Mouse (Mus musculus) heart, embryonic 16.5 days (tissue): ENCODE data around the gene Sh3bgr. TPM values are rescaled to one million over a fixed set of nuclear protein-coding genes. Genes with fewer than 3 reads are reported as not detected.
A peak's percentile ranks its signal among the peaks of the same experiment; 100 is the strongest.

ENCODE experiments used
- ATAC-seq: fragments of 200-750 bp; cut with Nextera tagmentation; replicated peaks from 2 replicates; pipeline ENCODE4 v1.8.0; 2017; ENCODE audit warnings: moderate number of reproducible peaks; ENCODE audit not compliant: insufficient read depth, low FRiP score; ENCODE audit errors: extremely low read depth
- H3K27ac ChIP-seq: fragments of 300-500 bp; sonication (generic); 2 replicates; pipeline ENCODE4 v1.5.1; 2014; ENCODE audit warnings: mild to moderate bottlenecking, low read length, control low read depth, moderate library complexity
- H3K27me3 ChIP-seq: fragments of 300-500 bp; sonication (generic); 2 replicates; pipeline ENCODE4 v1.6.1; 2014; ENCODE audit warnings: low read length, mixed read lengths; ENCODE audit not compliant: control insufficient read depth, insufficient read depth
- H3K36me3 ChIP-seq: fragments of 300-500 bp; sonication (generic); 2 replicates; pipeline ENCODE4 v1.6.1; 2014; ENCODE audit not compliant: control insufficient read depth, insufficient read depth
- H3K4me1 ChIP-seq: fragments of 300-500 bp; sonication (generic); 2 replicates; pipeline ENCODE4 v1.6.1; 2014; ENCODE audit warnings: low read length, mixed read lengths; ENCODE audit not compliant: control insufficient read depth, insufficient read depth
- H3K4me2 ChIP-seq: fragments of 300-500 bp; sonication (generic); 2 replicates; pipeline ENCODE4 v1.6.1; 2014; ENCODE audit warnings: low read depth, mild to moderate bottlenecking, control low read depth, low read length
- H3K4me3 ChIP-seq: fragments of 300-500 bp; sonication (generic); 2 replicates; pipeline ENCODE4 v1.5.1; 2014; ENCODE audit warnings: mild to moderate bottlenecking, control low read depth, low read length
- H3K9ac ChIP-seq: fragments of 300-500 bp; sonication (generic); 2 replicates; pipeline ENCODE4 v1.6.1; 2014; ENCODE audit warnings: low read length, control low read depth
- H3K9me3 ChIP-seq: fragments of 300-500 bp; sonication (generic); replicated peaks from 2 replicates; pipeline ENCODE4 v1.6.1; 2016; ENCODE audit warnings: low read length; ENCODE audit not compliant: control insufficient read depth
- WGBS: fragments of 180-500 bp; shearing (Covaris S2); extraction: QIAGEN DNeasy Blood & Tissue Kit; methylation state at CpG from one replicate; pipeline ENCODE4 v1.1.7; 2014; 5-methylcytosine and 5-hydroxymethylcytosine counted together
- polyA plus RNA-seq: library from polyadenylated mRNA; unstranded; fragments of >200 nt; fragmentation: Nextera tagmentation; extraction: Ambion mirVana; gene quantifications from 2 replicates; pipeline ENCODE4 v1.2.1, GENCODE M21; 2015

Gene Sh3bgr
- polyA plus RNA-seq, 1 experiment from 2014 or later = 531 TPM

- H3K9me3 ChIP-seq = peaks cover 4% of the 10 kb centered on the region
- H3K27ac ChIP-seq = no peak overlapping the region
- H3K9ac ChIP-seq = no peak overlapping the region
- peaks cover 4% of the 10 kb centered on the region; the same call in 1 of the 2 replicates for H3K27me3 ChIP-seq
- no peak; the same call in 1 of the 2 replicates for ATAC-seq
- H3K36me3 ChIP-seq = no peaks in the 10 kb centered on the region
- 51% methylated on average over 7 of the region's 7 CpGs for WGBS
- H3K4me3 ChIP-seq = no peak overlapping the region
- no peaks in the 10 kb centered on the region for H3K4me1 ChIP-seq
- no peak overlapping the region for H3K4me2 ChIP-seq
Observed at GRCm38 (mm10) chr16:96249635-96250034, 49.4 kb downstream of the Sh3bgr start.

DNA sequence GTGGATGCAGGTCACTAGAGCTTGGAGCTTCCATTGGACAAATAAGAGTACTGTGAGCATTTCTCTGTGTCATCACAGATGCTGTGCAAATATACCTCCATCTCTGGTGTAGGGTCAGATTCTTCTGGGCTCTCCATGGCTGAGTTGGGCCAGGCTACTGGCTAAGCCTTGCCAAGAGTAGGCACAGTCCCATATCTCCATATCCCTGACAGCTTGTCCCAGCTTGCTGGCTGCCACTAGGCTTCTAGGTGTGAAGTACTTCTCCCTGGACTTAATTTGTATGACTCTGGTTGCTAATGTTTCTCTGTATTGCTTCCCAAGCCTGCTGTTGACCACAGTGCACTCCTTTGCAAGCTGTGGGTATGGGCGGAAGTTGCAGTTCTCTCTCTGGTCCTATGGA, 51.9 kb downstream of the Sh3bgr start:
- peaks cover 8% of the 10 kb centered on the region for H3K9me3 ChIP-seq
- ATAC-seq = no peak
- no peak overlapping the region for H3K27ac ChIP-seq
- no peak overlapping the region for H3K4me3 ChIP-seq
- 77% methylated on average over 1 of the region's 1 CpGs for WGBS
- no peaks in the 10 kb centered on the region for H3K36me3 ChIP-seq
- H3K4me1 ChIP-seq = no peaks in the 10 kb centered on the region
- H3K4me2 ChIP-seq = no peak overlapping the region
- no peak overlapping the region for H3K9ac ChIP-seq
- H3K27me3 ChIP-seq = peaks cover 4% of the 10 kb centered on the region; the same call in 1 of the 2 replicates

- no peak overlapping the region for H3K27ac ChIP-seq
- H3K36me3 ChIP-seq = no peaks in the 10 kb centered on the region
- no peaks in the 10 kb centered on the region for H3K27me3 ChIP-seq
- H3K9ac ChIP-seq = no peak overlapping the region
- no peaks in the 10 kb centered on the region for H3K4me1 ChIP-seq
- no peak overlapping the region for H3K4me2 ChIP-seq
- no peak for ATAC-seq
- H3K4me3 ChIP-seq = no peak overlapping the region
- 85% methylated on average over 8 of the region's 8 CpGs for WGBS
- peaks cover 4% of the 10 kb centered on the region for H3K9me3 ChIP-seq
Observed at GRCm38 (mm10) chr16:96258429-96258828, 58.2 kb downstream of the Sh3bgr start.

GRCm38 (mm10) chr16:96271736-96272135, 71.5 kb downstream of the Sh3bgr start:
- WGBS = 69% methylated on average over 2 of the region's 2 CpGs
- H3K27me3 ChIP-seq = no peaks in the 10 kb centered on the region
- no peak overlapping the region for H3K9ac ChIP-seq
- H3K4me1 ChIP-seq = no peaks in the 10 kb centered on the region
- no peaks in the 10 kb centered on the region for H3K36me3 ChIP-seq
- H3K9me3 ChIP-seq = no peaks in the 10 kb centered on the region
- H3K27ac ChIP-seq = no peak overlapping the region
- no peak overlapping the region for H3K4me2 ChIP-seq
- no peak for ATAC-seq
- no peak overlapping the region for H3K4me3 ChIP-seq

GRCm38 (mm10) chr16:96272929-96273619, 72.8 kb downstream of the Sh3bgr start:
- Histone ChIP-seq H3K36me3 (no peaks in the 10 kb centered on the region), H3K4me1 (no peaks in the 10 kb centered on the region), H3K9ac (no peak overlapping the region), H3K4me2 (no peak overlapping the region), H3K27ac (peak overlapping the region; percentile 42), H3K9me3 (no peaks in the 10 kb centered on the region), H3K4me3 (no peak overlapping the region), H3K27me3 (no peaks in the 10 kb centered on the region)
- ATAC-seq = no peak; the same call in 1 of the 2 replicates
- WGBS = 43% methylated on average over 14 of the region's 14 CpGs

DNA sequence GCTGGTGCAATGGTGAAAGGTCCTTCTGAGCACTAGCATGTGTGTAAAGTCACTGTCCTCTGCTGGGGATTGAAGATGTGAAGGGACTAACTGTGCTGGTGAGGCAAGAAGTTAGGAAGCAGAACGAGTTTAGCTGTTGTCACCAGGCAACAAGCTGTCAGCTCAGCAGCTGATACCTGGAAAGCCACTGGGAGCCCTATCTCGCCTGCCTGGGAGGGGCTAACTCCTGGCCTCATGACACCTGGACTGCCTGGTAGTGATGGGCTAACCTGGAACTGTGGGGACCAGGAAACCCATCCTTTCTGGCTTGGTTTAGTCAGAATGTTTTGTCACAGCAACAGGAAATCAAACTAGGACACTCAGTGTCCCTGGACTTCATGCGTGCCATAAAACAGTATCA, 76.3 kb downstream of the Sh3bgr start:
- H3K4me1 ChIP-seq = no peaks in the 10 kb centered on the region
- no peak overlapping the region for H3K27ac ChIP-seq
- H3K9ac ChIP-seq = no peak overlapping the region
- H3K4me2 ChIP-seq = no peak overlapping the region
- WGBS = 55% methylated on average over 3 of the region's 3 CpGs
- H3K9me3 ChIP-seq = no peaks in the 10 kb centered on the region
- no peak overlapping the region for H3K4me3 ChIP-seq
- no peak for ATAC-seq
- H3K27me3 ChIP-seq = peaks cover 27% of the 10 kb centered on the region
- H3K36me3 ChIP-seq = no peaks in the 10 kb centered on the region

Other genes with a start within 250 kb of the Sh3bgr start
- 66.3 and 75.8 TPM in 2 replicates for gene Psmg1, start 209.5 kb upstream of the Sh3bgr start, polyA plus RNA-seq
- 67.4 and 68.3 TPM in 2 replicates for gene Brwd1, start 117.9 kb upstream of the Sh3bgr start, polyA plus RNA-seq
- 250 and 264 TPM in 2 replicates for gene Hmgn1, start 72.7 kb upstream of the Sh3bgr start, polyA plus RNA-seq
- 52.4 and 53.3 TPM in 2 replicates for gene Wrb, start 55.0 kb upstream of the Sh3bgr start, polyA plus RNA-seq
- 1.2 TPM in 2 replicates for gene Lca5l, start 8.2 kb upstream of the Sh3bgr start, polyA plus RNA-seq
- 0.39 and 0.70 TPM in 2 replicates for gene B3galt5, start 35.4 kb downstream of the Sh3bgr start, polyA plus RNA-seq
- gene Itgb2l, start 243.2 kb downstream of the Sh3bgr start, polyA plus RNA-seq = 0.07 and 0.11 TPM in 2 replicates